Mouse (Mus musculus): ENCODE results near the gene Hoxc5.

GRCm38 (mm10) chr15:103034043-103034806, 67.0 kb downstream of the Hoxc5 start:
- TF ChIP-seq CTCF (IDR thresholded peaks at IDR 0.05; ENCODE audit: low read depth, low read length), result no peak
- no peak for TF ChIP-seq POLR2A (IDR thresholded peaks at IDR 0.05; ENCODE audit: insufficient read depth, low read length)

Measured in ES-Bruce4 (cell line).